Mouse (Mus musculus): ENCODE measurements around the gene Ccdc182.

DNA sequence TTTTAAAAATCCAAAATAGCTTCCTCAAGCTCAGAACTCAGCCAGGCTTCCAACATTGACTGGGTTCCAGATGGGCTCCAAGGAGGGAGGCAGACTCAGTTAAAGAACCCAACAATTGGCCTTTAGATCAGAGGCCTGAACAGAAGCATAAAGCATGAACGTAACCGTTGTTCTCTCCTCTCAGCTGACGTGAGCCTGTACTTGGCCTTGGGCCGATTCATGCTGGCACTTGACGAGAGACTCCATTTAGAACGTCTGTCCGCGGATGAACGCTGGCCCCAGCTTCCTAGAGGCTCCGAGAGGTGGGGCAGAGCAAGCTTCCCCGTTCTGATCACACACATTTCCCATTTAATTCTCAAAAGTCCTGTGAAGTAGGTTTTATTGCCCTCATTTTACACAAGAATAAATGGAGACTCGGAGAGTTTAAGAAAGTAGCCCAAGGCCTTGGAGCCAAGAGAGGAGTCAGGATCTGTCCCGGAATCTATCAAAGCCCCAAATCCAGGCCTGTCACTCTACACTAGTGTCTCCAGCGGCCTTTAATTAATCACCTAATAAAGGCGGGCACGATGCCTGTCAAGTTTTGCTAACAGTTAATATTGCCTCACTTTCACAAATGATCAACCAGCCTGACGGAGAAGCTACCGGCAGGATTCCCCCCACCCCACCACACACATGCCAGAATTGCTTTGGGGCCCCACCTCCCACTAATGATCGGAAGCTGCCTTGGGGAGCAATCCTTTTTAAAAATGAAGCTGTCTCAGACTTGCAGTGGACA, 17.1 kb upstream of the Ccdc182 start:
- TF ChIP-seq POLR2A (IDR thresholded peaks at IDR 0.05; ENCODE audit: low read depth, low read length) (no peak), CTCF (IDR thresholded peaks at IDR 0.05; ENCODE audit: extremely low read depth, insufficient read depth, insufficient read length, insufficient replicate concordance) (no peak)
